Mouse (Mus musculus) C2C12 (cell line): ENCODE measurements around the gene Mfsd5. TPM values are rescaled to one million over a fixed set of nuclear protein-coding genes. Genes with fewer than 3 reads are reported as not detected.

Source experiments
- H3K27me3 ChIP-seq: one replicate; pipeline ENCODE4 v1.6.1; 2011; ENCODE audit not compliant: control insufficient read depth, insufficient read depth, insufficient read length
- H3K36me3 ChIP-seq: one replicate; pipeline ENCODE4 v1.6.1; 2011; ENCODE audit not compliant: control insufficient read depth, insufficient read depth
- H3K4me3 ChIP-seq: one replicate; pipeline ENCODE4 v1.5.1; 2011; ENCODE audit warnings: mild to moderate bottlenecking, control low read depth; ENCODE audit not compliant: poor library complexity, insufficient read depth, severe bottlenecking
- H3K79me2 ChIP-seq: one replicate; pipeline ENCODE4 v1.6.1; 2011; ENCODE audit not compliant: control insufficient read depth, insufficient read depth
- H3K79me3 ChIP-seq: one replicate; pipeline ENCODE4 v1.6.1; 2011; ENCODE audit warnings: low read depth, control low read depth
- H3ac ChIP-seq: one replicate; pipeline ENCODE3; 2011; ENCODE audit warnings: low read depth; ENCODE audit not compliant: control insufficient read depth, insufficient read length
- CEBPB ChIP-seq: IDR thresholded peaks from one replicate; pipeline ENCODE4 v1.6.1; 2011; ENCODE audit warnings: low read depth, mild to moderate bottlenecking, control low read depth, moderate library complexity
- CTCF ChIP-seq: IDR thresholded peaks from one replicate; pipeline ENCODE4 v1.5.1; 2011; ENCODE audit not compliant: control insufficient read depth, insufficient read depth, insufficient read length
- FOSL1 ChIP-seq: IDR thresholded peaks from one replicate; pipeline ENCODE4 v1.8.0; 2011; ENCODE audit warnings: mild to moderate bottlenecking, low read length; ENCODE audit not compliant: poor library complexity, insufficient read depth, severe bottlenecking
- MAX ChIP-seq: IDR thresholded peaks from one replicate; pipeline ENCODE4 v1.6.1; 2011; ENCODE audit warnings: mild to moderate bottlenecking, control low read depth
- MYOD1 ChIP-seq: IDR thresholded peaks from one replicate; pipeline ENCODE4 v1.6.1; 2011; ENCODE audit warnings: low read depth; ENCODE audit not compliant: control insufficient read depth, insufficient read length
- MYOG ChIP-seq: IDR thresholded peaks from one replicate; pipeline ENCODE4 v1.6.1; 2011; ENCODE audit not compliant: control insufficient read depth, insufficient read length; ENCODE audit errors: extremely low read depth
- USF1 ChIP-seq: IDR thresholded peaks from one replicate; pipeline ENCODE4 v1.6.1; 2011; ENCODE audit warnings: low read depth, mild to moderate bottlenecking, control low read depth, moderate library complexity
- polyA plus RNA-seq: library from polyadenylated mRNA; unstranded; fragments of >200 nt; fragmentation: generic; extraction: Trizol; gene quantifications from one replicate; pipeline ENCODE4 v1.2.1, GENCODE M21; 2012; ENCODE audit warnings: missing spikeins

Mfsd5 gene
- polyA plus RNA-seq, 1 experiment = 126 TPM

GRCm38 (mm10) chr15:102326022-102326576 is 46.8 kb downstream of the Mfsd5 start, which contains the start of gene Pfdn5:
Pfdn5 (plus strand) TSS chr15:102326116.
- Histone ChIP-seq H3K79me3 (peaks cover 11% of the 10 kb centered on the region), H3K4me3 (peak within 1 kb of the TSS; percentile 90), H3K27me3 (no peaks in the 10 kb centered on the region), H3K36me3 (peaks cover 62% of the 10 kb centered on the region), H3ac (peak within 1 kb of the TSS; percentile 79), H3K79me2 (peaks cover 26% of the 10 kb centered on the region)
- TF ChIP-seq MAX (peak; percentile 55), MYOD1 (no peak)

GRCm38 (mm10) chr15:102326892-102327291 is 47.6 kb downstream of the Mfsd5 start:
- no peak for TF ChIP-seq MYOD1
- no peak for TF ChIP-seq MAX
- no peak for TF ChIP-seq FOSL1
- TF ChIP-seq MYOG = no peak
- no peak for TF ChIP-seq USF1
- TF ChIP-seq CTCF = no peak
- no peak for TF ChIP-seq CEBPB
- no peaks in the 10 kb centered on the region for H3K27me3 ChIP-seq

More at GRCm38 (mm10) chr15:102326892-102327291, 47.6 kb downstream of the Mfsd5 start:
- peak overlapping the region; percentile 90 for H3K4me3 ChIP-seq
- peaks cover 29% of the 10 kb centered on the region for H3K79me2 ChIP-seq
- peaks cover 12% of the 10 kb centered on the region for H3K79me3 ChIP-seq
- H3ac ChIP-seq = peak overlapping the region; percentile 79
- peaks cover 54% of the 10 kb centered on the region for H3K36me3 ChIP-seq

Other genes starting within 250 kb of the Mfsd5 start
- gene Eif4b, start 205.7 kb upstream of the Mfsd5 start, polyA plus RNA-seq = 268 TPM
- gene Tns2, start 179.0 kb upstream of the Mfsd5 start, polyA plus RNA-seq = 67.8 TPM
- 47.1 TPM for gene Spryd3, start 143.2 kb upstream of the Mfsd5 start, polyA plus RNA-seq
- 297 TPM for gene Igfbp6, start 135.1 kb upstream of the Mfsd5 start, polyA plus RNA-seq
- gene Soat2, start 128.9 kb upstream of the Mfsd5 start, polyA plus RNA-seq = 0.06 TPM
- gene Zfp740, start 76.2 kb upstream of the Mfsd5 start, polyA plus RNA-seq = 45.8 TPM
- 26.4 TPM for gene Csad, start 74.7 kb upstream of the Mfsd5 start, polyA plus RNA-seq
- 58.8 TPM for gene Itgb7, start 47.5 kb upstream of the Mfsd5 start, polyA plus RNA-seq
- 92.5 TPM for gene Rarg, start 21.9 kb upstream of the Mfsd5 start, polyA plus RNA-seq
- gene Gm9918, start 8.9 kb upstream of the Mfsd5 start, polyA plus RNA-seq = not detected
- 47.0 TPM for gene Espl1, start 16.8 kb downstream of the Mfsd5 start, polyA plus RNA-seq
- 378 TPM for gene Pfdn5, start 46.7 kb downstream of the Mfsd5 start, polyA plus RNA-seq
- 152 TPM for gene Myg1, start 52.3 kb downstream of the Mfsd5 start, polyA plus RNA-seq
- gene Aaas, start 71.3 kb downstream of the Mfsd5 start, polyA plus RNA-seq = 217 TPM
- 10.8 TPM for gene Sp7, start 87.7 kb downstream of the Mfsd5 start, polyA plus RNA-seq
- 13.4 TPM for gene Sp1, start 126.7 kb downstream of the Mfsd5 start, polyA plus RNA-seq
- 0.07 TPM for gene Amhr2, start 165.9 kb downstream of the Mfsd5 start, polyA plus RNA-seq
- gene Prr13, start 179.6 kb downstream of the Mfsd5 start, polyA plus RNA-seq = 113 TPM
- 1,132 TPM for gene Pcbp2, start 191.1 kb downstream of the Mfsd5 start, polyA plus RNA-seq
- gene Gm10337, start 224.3 kb downstream of the Mfsd5 start, polyA plus RNA-seq = not detected
- gene Map3k12, start 237.6 kb downstream of the Mfsd5 start, polyA plus RNA-seq = 11.2 TPM
- 127 TPM for gene Tarbp2, start 238.7 kb downstream of the Mfsd5 start, polyA plus RNA-seq
- gene Npff, start 245.5 kb downstream of the Mfsd5 start, polyA plus RNA-seq = 0.94 TPM